Mouse (Mus musculus): Measurements from ENCODE around the gene Mpdz.

GRCm38 (mm10) chr4:81307596-81308265, 134.9 kb downstream of the Mpdz start:
- TF ChIP-seq EP300 (IDR thresholded peaks at IDR 0.05; ENCODE audit: low read depth) (no peak), CTCF (IDR thresholded peaks at IDR 0.05; ENCODE audit: low read depth) (no peak)

Measured in heart, postnatal 0 days (tissue).